Mouse (Mus musculus) hindbrain, embryonic 14.5 days (tissue): ENCODE measurements at regions not wholly inside any gene's neighbourhood (a gene's known extent, or its start where the extent isn't known, plus 50 kb on each side); places are given as distances from the start of the nearest gene placed in this dataset.

ENCODE experiments used
- ATAC-seq: fragments of 200-750 bp; cut with Nextera tagmentation; 2 replicates; pipeline ENCODE4 v1.8.0; 2017; ENCODE audit warnings: moderate number of reproducible peaks, mild to moderate bottlenecking, moderate TSS enrichment, moderate library complexity; ENCODE audit not compliant: low FRiP score
- DNase-seq: peaks from one replicate; pipeline ENCODE4 v3.0.0-alpha.2; 2015; ENCODE audit warnings: low spot score
- H3K27ac ChIP-seq: fragments of 300-500 bp; sonication (generic); 2 replicates; pipeline ENCODE4 v1.5.1; 2014; ENCODE audit warnings: mild to moderate bottlenecking, moderate library complexity
- H3K27me3 ChIP-seq: fragments of 300-500 bp; sonication (generic); 2 replicates; pipeline ENCODE4 v1.6.1; 2014; ENCODE audit warnings: mild to moderate bottlenecking, low read length, mixed read lengths; ENCODE audit not compliant: control insufficient read depth, insufficient read depth
- H3K36me3 ChIP-seq: fragments of 300-500 bp; sonication (generic); replicated peaks from 2 replicates; pipeline ENCODE4 v1.6.1; 2014; ENCODE audit not compliant: control insufficient read depth, insufficient read depth
- H3K4me1 ChIP-seq: fragments of 300-500 bp; sonication (generic); replicated peaks from 2 replicates; pipeline ENCODE4 v1.6.1; 2014; ENCODE audit warnings: antibody characterized with exemption, low read length, mixed read lengths; ENCODE audit not compliant: control insufficient read depth, insufficient read depth
- H3K4me2 ChIP-seq: fragments of 300-500 bp; sonication (generic); replicated peaks from 2 replicates; pipeline ENCODE4 v1.6.1; 2014; ENCODE audit warnings: mild to moderate bottlenecking, moderate library complexity
- H3K4me3 ChIP-seq: fragments of 300-500 bp; sonication (generic); replicated peaks from 2 replicates; pipeline ENCODE4 v1.5.1; 2014; ENCODE audit warnings: mild to moderate bottlenecking, low read length
- H3K9ac ChIP-seq: fragments of 300-500 bp; sonication (generic); 2 replicates; pipeline ENCODE4 v1.6.1; 2014
- H3K9me3 ChIP-seq: fragments of 300-500 bp; sonication (generic); 2 replicates; pipeline ENCODE4 v1.6.1; 2016; ENCODE audit warnings: low read length; ENCODE audit not compliant: control insufficient read depth
- WGBS: fragments of 180-500 bp; shearing (Covaris S2); extraction: QIAGEN DNeasy Blood & Tissue Kit; methylation state at CpG from one replicate; pipeline ENCODE4 v1.1.7; 2014; 5-methylcytosine and 5-hydroxymethylcytosine counted together

GRCm38 (mm10) chr14:72844753-72845369 lies 135.1 kb upstream of the Fndc3a start:
- Histone ChIP-seq H3K4me3 (no peak overlapping the region), H3K9ac (no peak overlapping the region), H3K36me3 (no peaks in the 10 kb centered on the region), H3K4me2 (no peak overlapping the region), H3K27ac (0 out of 2 replicates have a peak overlapping the region, but pooled peaks have one; percentile 17), H3K27me3 (no peaks in the 10 kb centered on the region), H3K9me3 (no peaks in the 10 kb centered on the region), H3K4me1 (peaks cover 12% of the 10 kb centered on the region)
- DNase-seq (no peak), ATAC-seq (no peak)
- 46% methylated on average over 5 of the region's 5 CpGs for WGBS

GRCm38 (mm10) chr14:72841753-72842152 lies 131.9 kb upstream of the Fndc3a start:
- Histone ChIP-seq H3K27me3 (no peaks in the 10 kb centered on the region), H3K4me2 (no peak overlapping the region), H3K27ac (no peak overlapping the region), H3K4me1 (peaks cover 12% of the 10 kb centered on the region), H3K9me3 (no peaks in the 10 kb centered on the region), H3K9ac (no peak overlapping the region), H3K36me3 (no peaks in the 10 kb centered on the region), H3K4me3 (no peak overlapping the region)
- ATAC-seq (no peak), DNase-seq (no peak)
- 38% methylated on average over 1 of the region's 1 CpGs for WGBS

- no peak for DNase-seq
- H3K27ac ChIP-seq: no peak overlapping the region
- H3K27me3 ChIP-seq: no peaks in the 10 kb centered on the region
- H3K4me2 ChIP-seq: no peak overlapping the region
- H3K4me1 ChIP-seq: no peaks in the 10 kb centered on the region
- WGBS: 90% methylated on average over 4 of the region's 4 CpGs
- no peaks in the 10 kb centered on the region for H3K9me3 ChIP-seq
- H3K9ac ChIP-seq: no peak overlapping the region
- no peaks in the 10 kb centered on the region for H3K36me3 ChIP-seq
- no peak for ATAC-seq
- H3K4me3 ChIP-seq: no peak overlapping the region
These were observed 125.4 kb upstream of the Fndc3a start for GRCm38 (mm10) chr14:72835158-72835557.

- no peak for ATAC-seq
- Histone ChIP-seq H3K36me3 (no peaks in the 10 kb centered on the region), H3K4me3 (no peak overlapping the region), H3K4me2 (no peak overlapping the region), H3K27me3 (no peaks in the 10 kb centered on the region), H3K9ac (no peak overlapping the region), H3K4me1 (no peaks in the 10 kb centered on the region), H3K27ac (no peak overlapping the region), H3K9me3 (no peaks in the 10 kb centered on the region)
- DNase-seq: no peak
- 56% methylated on average over 5 of the region's 5 CpGs for WGBS
These were observed 119.5 kb upstream of the Fndc3a start for GRCm38 (mm10) chr14:72829261-72829660.

GRCm38 (mm10) chr14:72825549-72825948 lies 115.7 kb upstream of the Fndc3a start:
- no peaks in the 10 kb centered on the region for H3K36me3 ChIP-seq
- no peak for ATAC-seq
- WGBS: 67% methylated on average over 4 of the region's 4 CpGs

GRCm38 (mm10) chr14:72822231-72822615 lies 112.4 kb upstream of the Fndc3a start:
- Histone ChIP-seq H3K27me3 (no peaks in the 10 kb centered on the region), H3K4me2 (no peak overlapping the region), H3K36me3 (no peaks in the 10 kb centered on the region), H3K4me3 (no peak overlapping the region), H3K27ac (no peak overlapping the region), H3K4me1 (peaks cover 7% of the 10 kb centered on the region; the same call in 1 of the 2 replicates), H3K9me3 (no peaks in the 10 kb centered on the region), H3K9ac (no peak overlapping the region)
- no peak for DNase-seq
- no peak for ATAC-seq
- WGBS: 75% methylated on average over 3 of the region's 3 CpGs

More at GRCm38 (mm10) chr14:72825549-72825948, 115.7 kb upstream of the Fndc3a start:
- H3K9me3 ChIP-seq: no peaks in the 10 kb centered on the region
- H3K9ac ChIP-seq: no peak overlapping the region
- no peak overlapping the region for H3K4me2 ChIP-seq
- H3K27ac ChIP-seq: no peak overlapping the region
- no peaks in the 10 kb centered on the region for H3K4me1 ChIP-seq
- no peaks in the 10 kb centered on the region for H3K27me3 ChIP-seq
- H3K4me3 ChIP-seq: no peak overlapping the region
- no peak for DNase-seq

- Histone ChIP-seq H3K27me3 (no peaks in the 10 kb centered on the region), H3K4me2 (no peak overlapping the region), H3K36me3 (no peaks in the 10 kb centered on the region), H3K9ac (no peak overlapping the region), H3K27ac (no peak overlapping the region), H3K9me3 (no peaks in the 10 kb centered on the region), H3K4me3 (no peak overlapping the region), H3K4me1 (peaks cover 11% of the 10 kb centered on the region)
- DNase-seq: no peak
- 86% methylated on average over 13 of the region's 13 CpGs for WGBS
- no peak for ATAC-seq
These were observed 111.9 kb upstream of the Fndc3a start for GRCm38 (mm10) chr14:72821517-72822230.

- Histone ChIP-seq H3K9ac (no peak overlapping the region), H3K36me3 (no peaks in the 10 kb centered on the region), H3K27me3 (no peaks in the 10 kb centered on the region), H3K27ac (no peak overlapping the region), H3K4me1 (peaks cover 16% of the 10 kb centered on the region), H3K9me3 (no peaks in the 10 kb centered on the region), H3K4me2 (no peak overlapping the region), H3K4me3 (no peak overlapping the region)
- WGBS: 96% methylated on average over 4 of the region's 4 CpGs
- ATAC-seq (no peak), DNase-seq (no peak)
These were observed 109.2 kb upstream of the Fndc3a start for GRCm38 (mm10) chr14:72819037-72819436.

GRCm38 (mm10) chr14:72817764-72818163 lies 108.0 kb upstream of the Fndc3a start:
- Histone ChIP-seq H3K27me3 (no peaks in the 10 kb centered on the region), H3K4me1 (peaks cover 16% of the 10 kb centered on the region), H3K27ac (no peak overlapping the region), H3K4me2 (no peak overlapping the region), H3K36me3 (no peaks in the 10 kb centered on the region), H3K9ac (no peak overlapping the region), H3K9me3 (no peaks in the 10 kb centered on the region), H3K4me3 (no peak overlapping the region)
- 85% methylated on average over 5 of the region's 5 CpGs for WGBS
- no peak for DNase-seq
- no peak for ATAC-seq
